Mouse (Mus musculus) CH12.LX (cell line): ENCODE measurements around the gene Ryr3. TPM values are rescaled to one million over a fixed set of nuclear protein-coding genes. Genes with fewer than 3 reads are reported as not detected.

Experiments
- DNase-seq: peaks from one replicate; pipeline ENCODE4 v3.0.0-alpha.2; 2013; ENCODE audit errors: extremely low read depth
- H3K27ac ChIP-seq: 2 replicates; pipeline ENCODE4 v1.5.1; 2012; ENCODE audit warnings: low read depth, mild to moderate bottlenecking, control low read depth, moderate library complexity; ENCODE audit not compliant: insufficient read depth
- H3K27me3 ChIP-seq: replicated peaks from 2 replicates; pipeline ENCODE3; 2012; ENCODE audit warnings: inconsistent platforms
- H3K36me3 ChIP-seq, 2 experiments: replicated peaks in 1 of 2; 2 replicates each; pipeline versions ENCODE3 to v1.6.1; 2012; ENCODE audit warnings: inconsistent platforms in 1 of 2, low read length in 1 of 2, mild to moderate bottlenecking in 1 of 2, mixed read lengths in 1 of 2, moderate library complexity in 1 of 2; ENCODE audit not compliant: control insufficient read depth in 1 of 2, insufficient read depth in 1 of 2
- H3K4me1 ChIP-seq, 2 experiments: 2 replicates each; pipeline ENCODE4 v1.6.1; 2012; ENCODE audit warnings: inconsistent platforms in 1 of 2, moderate library complexity in 1 of 2; ENCODE audit not compliant: insufficient read depth in 2 of 2, control insufficient read depth in 1 of 2
- H3K4me2 ChIP-seq: 2 replicates; pipeline ENCODE4 v1.6.1; 2012; ENCODE audit warnings: low read depth, mild to moderate bottlenecking, control low read depth; ENCODE audit not compliant: poor library complexity, insufficient read depth, severe bottlenecking
- H3K4me3 ChIP-seq, 3 experiments: fragments of 150-350 bp in 1 of 3; sonication (generic) in 1 of 3; replicated peaks in 1 of 3; 2 replicates each; pipeline versions ENCODE3 to v1.5.1; 2011 to 2012; ENCODE audit warnings: low read depth in 2 of 3, low read length in 2 of 3, mild to moderate bottlenecking in 2 of 3, moderate library complexity in 2 of 3, control low read depth in 1 of 3, improper control_type of control experiment in 1 of 3, inconsistent platforms in 1 of 3, mixed read lengths in 1 of 3; ENCODE audit not compliant: poor library complexity in 1 of 3
- H3K79me2 ChIP-seq: replicated peaks from 2 replicates; pipeline ENCODE4 v1.6.1; 2012; ENCODE audit warnings: mild to moderate bottlenecking, moderate library complexity; ENCODE audit not compliant: control insufficient read depth, poor library complexity, insufficient read depth, severe bottlenecking; ENCODE audit errors: extremely low read depth
- H3K9ac ChIP-seq: 2 replicates; pipeline ENCODE4 v1.6.1; 2012; ENCODE audit warnings: low read depth, mild to moderate bottlenecking, control low read depth, moderate library complexity; ENCODE audit not compliant: insufficient read depth
- H3K9me3 ChIP-seq: replicated peaks from 2 replicates; pipeline ENCODE3; 2012; ENCODE audit warnings: low read length, inconsistent platforms, mixed read lengths
- BHLHE40 ChIP-seq: IDR thresholded peaks from 2 replicates; pipeline ENCODE4 v1.6.1; 2011; ENCODE audit warnings: mild to moderate bottlenecking, low read depth, low read length, improper control_type of control experiment
- ELF1 ChIP-seq: IDR thresholded peaks from 2 replicates; pipeline ENCODE4 v1.6.1; 2014; ENCODE audit warnings: low read depth, mild to moderate bottlenecking, inconsistent platforms, low read length, improper control_type of control experiment
- ETS1 ChIP-seq: conservative IDR thresholded peaks from 2 replicates; pipeline ENCODE4 v1.6.1; 2012; ENCODE audit warnings: low read depth, mild to moderate bottlenecking, inconsistent platforms, low read length, improper control_type of control experiment, moderate library complexity
- GABPA ChIP-seq: IDR thresholded peaks from 2 replicates; pipeline ENCODE4 v1.6.1; 2012; ENCODE audit warnings: low read depth, low read length, improper control_type of control experiment, inconsistent platforms; ENCODE audit not compliant: insufficient replicate concordance
- HCFC1 ChIP-seq: IDR thresholded peaks from 2 replicates; pipeline ENCODE4 v1.6.1; 2012; ENCODE audit warnings: low read depth, mild to moderate bottlenecking, inconsistent platforms, low read length, improper control_type of control experiment
- IRF4 ChIP-seq: IDR thresholded peaks from 2 replicates; pipeline ENCODE4 v1.6.1; 2014; ENCODE audit warnings: low read depth, mild to moderate bottlenecking, inconsistent platforms, low read length, improper control_type of control experiment
- JUND ChIP-seq: conservative IDR thresholded peaks from 2 replicates; pipeline ENCODE4 v1.6.1; 2011; ENCODE audit warnings: low read depth, low read length, improper control_type of control experiment
- KAT2A ChIP-seq: IDR thresholded peaks from 2 replicates; pipeline ENCODE4 v1.6.1; 2012; ENCODE audit warnings: low read length, improper control_type of control experiment, inconsistent platforms; ENCODE audit not compliant: insufficient replicate concordance
- MAZ ChIP-seq: IDR thresholded peaks from 2 replicates; pipeline ENCODE4 v1.6.1; 2012; ENCODE audit warnings: low read depth, mild to moderate bottlenecking, inconsistent platforms, low read length, improper control_type of control experiment, moderate library complexity
- MXI1 ChIP-seq: IDR thresholded peaks from 2 replicates; pipeline ENCODE4 v1.6.1; 2011; ENCODE audit warnings: mild to moderate bottlenecking, low read depth, low read length, improper control_type of control experiment
- MYC ChIP-seq: IDR thresholded peaks from 2 replicates; pipeline ENCODE4 v1.6.1; 2011; ENCODE audit warnings: low read depth, mild to moderate bottlenecking, improper control_type of control experiment, low read length
- NRF1 ChIP-seq: IDR thresholded peaks from 2 replicates; pipeline ENCODE4 v1.6.1; 2014; ENCODE audit warnings: low read depth, mild to moderate bottlenecking, inconsistent platforms, low read length, improper control_type of control experiment, moderate library complexity
- POLR2AphosphoS2 ChIP-seq: IDR thresholded peaks from 2 replicates; pipeline ENCODE4 v1.6.1; 2011; ENCODE audit warnings: low read depth, low read length, improper control_type of control experiment
- RAD21 ChIP-seq: IDR thresholded peaks from 2 replicates; pipeline ENCODE4 v1.6.1; 2011; ENCODE audit warnings: low read depth, mild to moderate bottlenecking, low read length, improper control_type of control experiment, moderate library complexity
- SIN3A ChIP-seq: IDR thresholded peaks from 2 replicates; pipeline ENCODE4 v1.6.1; 2012; ENCODE audit warnings: low read length, improper control_type of control experiment, inconsistent platforms
- TBP ChIP-seq: conservative IDR thresholded peaks from 2 replicates; pipeline ENCODE4 v1.6.1; 2011; ENCODE audit warnings: low read depth, low read length, improper control_type of control experiment
- TCF12 ChIP-seq: IDR thresholded peaks from 2 replicates; pipeline ENCODE4 v1.6.1; 2014; ENCODE audit warnings: low read depth, mild to moderate bottlenecking, inconsistent platforms, low read length, improper control_type of control experiment
- UBTF ChIP-seq: IDR thresholded peaks from 2 replicates; pipeline ENCODE4 v1.6.1; 2012; ENCODE audit warnings: low read depth, mild to moderate bottlenecking, inconsistent platforms, low read length, improper control_type of control experiment, moderate library complexity
- ZNF384 ChIP-seq: IDR thresholded peaks from 2 replicates; pipeline ENCODE4 v1.6.1; 2012; ENCODE audit warnings: low read depth, low read length, improper control_type of control experiment, inconsistent platforms
- dilution Hi-C: fragments of 300-500 bp; cut with MboI; formaldehyde crosslinking; loops from 2 replicates; pipeline ENCODE4 v1.14.3; 2020; ENCODE audit warnings: low sequenced_read_pairs; ENCODE audit not compliant: extremely low pct_unique_long_range_greater_than_20kb, extremely low pct_ligation_motif_present
- in situ Hi-C: fragments of 300-500 bp; cut with MboI; formaldehyde crosslinking; loops from 3 replicates; pipeline ENCODE4 v1.14.3; 2019; ENCODE audit warnings: low sequenced_read_pairs, low pct_ligation_motif_present, low pct_unique_long_range_greater_than_20kb, mixed read lengths
- polyA plus RNA-seq: library from polyadenylated mRNA; unstranded; fragments of >175 nt; gene quantifications from 2 replicates; pipeline ENCODE4 v1.2.1, GENCODE M21; 2012; ENCODE audit warnings: low read depth; ENCODE audit not compliant: insufficient read length
- total RNA-seq, 2 experiments: library from RNA; depleted of rRNA; stranded (reverse); fragments of 300-350 nt in 1 of 2; fragments of >200 nt in 1 of 2; gene quantifications; 2 replicates each; pipeline ENCODE4 v1.2.3; 2012 to 2014

The Ryr3 gene
- total and polyA plus RNA-seq, 3 experiments, result 0.08 to 0.40 (median 0.16) TPM

GRCm38 (mm10) chr2:112676175-112676574 lies 540.7 kb downstream of the Ryr3 start:
- Histone ChIP-seq H3K4me3 (no peak overlapping the region), H3K4me1 (no peaks in the 10 kb centered on the region), H3K9ac (no peak overlapping the region), H3K36me3 (no peaks in the 10 kb centered on the region), H3K27me3 (no peaks in the 10 kb centered on the region)
- DNase-seq, result no peak
- no peak for TF ChIP-seq RAD21
- no peak for TF ChIP-seq SIN3A
- TF ChIP-seq, all 38 proteins: peak for 0
- Histone ChIP-seq H3K4me2 (no peak overlapping the region), H3K27ac (no peak overlapping the region), H3K9me3 (no peaks in the 10 kb centered on the region), H3K79me2 (no peaks in the 10 kb centered on the region)
- in situ Hi-C loops (no loop called here), dilution Hi-C loops (no loop called here)

GRCm38 (mm10) chr2:112669461-112669860 lies 547.4 kb downstream of the Ryr3 start:
- no peak for TF ChIP-seq UBTF
- TF ChIP-seq KAT2A, result no peak
- TF ChIP-seq POLR2AphosphoS2, result no peak
- TF ChIP-seq ETS1, result no peak
- no peak for TF ChIP-seq ZNF384
- TF ChIP-seq GABPA, result no peak
- TF ChIP-seq MAZ, result no peak
- TF ChIP-seq TCF12, result no peak
- no peak for TF ChIP-seq JUND
- no peak for TF ChIP-seq MXI1
- TF ChIP-seq HCFC1, result no peak
- TF ChIP-seq NRF1, result no peak
- TF ChIP-seq ELF1, result no peak
- TF ChIP-seq MYC, result no peak
- TF ChIP-seq RAD21, result no peak
- no peak for TF ChIP-seq TBP
- no peak for TF ChIP-seq BHLHE40
- TF ChIP-seq SIN3A, result no peak
- TF ChIP-seq IRF4, result no peak
- H3K4me2 ChIP-seq, result no peak overlapping the region
- H3K9me3 ChIP-seq, result no peaks in the 10 kb centered on the region
- H3K27ac ChIP-seq, result no peak overlapping the region
- in situ Hi-C loops, result no loop called here
- dilution Hi-C loops, result no loop called here
- no peak for DNase-seq
- H3K36me3 ChIP-seq, result no peaks in the 10 kb centered on the region
- H3K79me2 ChIP-seq, result no peaks in the 10 kb centered on the region
- no peak overlapping the region for H3K9ac ChIP-seq
- no peaks in the 10 kb centered on the region for H3K27me3 ChIP-seq
- no peaks in the 10 kb centered on the region for H3K4me1 ChIP-seq
- H3K4me3 ChIP-seq, result no peak overlapping the region
